Mouse (Mus musculus) heart, embryonic 16.5 days (tissue): Measurements from ENCODE around the gene Kbtbd6. TPM values are rescaled to one million over a fixed set of nuclear protein-coding genes. Genes with fewer than 3 reads are reported as not detected.
"Not testable (repeated sequence)": the region's sequence is repeated elsewhere in the genome, so short reads cannot be mapped to it uniquely, and the experiment has no call there.

Source experiments
- ATAC-seq: fragments of 200-750 bp; cut with Nextera tagmentation; replicated peaks from 2 replicates; pipeline ENCODE4 v1.8.0; 2017; ENCODE audit warnings: moderate number of reproducible peaks; ENCODE audit not compliant: insufficient read depth, low FRiP score; ENCODE audit errors: extremely low read depth
- H3K27ac ChIP-seq: fragments of 300-500 bp; sonication (generic); 2 replicates; pipeline ENCODE4 v1.5.1; 2014; ENCODE audit warnings: mild to moderate bottlenecking, low read length, control low read depth, moderate library complexity
- H3K27me3 ChIP-seq: fragments of 300-500 bp; sonication (generic); 2 replicates; pipeline ENCODE4 v1.6.1; 2014; ENCODE audit warnings: low read length, mixed read lengths; ENCODE audit not compliant: control insufficient read depth, insufficient read depth
- H3K36me3 ChIP-seq: fragments of 300-500 bp; sonication (generic); 2 replicates; pipeline ENCODE4 v1.6.1; 2014; ENCODE audit not compliant: control insufficient read depth, insufficient read depth
- H3K4me1 ChIP-seq: fragments of 300-500 bp; sonication (generic); 2 replicates; pipeline ENCODE4 v1.6.1; 2014; ENCODE audit warnings: low read length, mixed read lengths; ENCODE audit not compliant: control insufficient read depth, insufficient read depth
- H3K4me2 ChIP-seq: fragments of 300-500 bp; sonication (generic); 2 replicates; pipeline ENCODE4 v1.6.1; 2014; ENCODE audit warnings: low read depth, mild to moderate bottlenecking, control low read depth, low read length
- H3K4me3 ChIP-seq: fragments of 300-500 bp; sonication (generic); 2 replicates; pipeline ENCODE4 v1.5.1; 2014; ENCODE audit warnings: mild to moderate bottlenecking, control low read depth, low read length
- H3K9ac ChIP-seq: fragments of 300-500 bp; sonication (generic); 2 replicates; pipeline ENCODE4 v1.6.1; 2014; ENCODE audit warnings: low read length, control low read depth
- H3K9me3 ChIP-seq: fragments of 300-500 bp; sonication (generic); replicated peaks from 2 replicates; pipeline ENCODE4 v1.6.1; 2016; ENCODE audit warnings: low read length; ENCODE audit not compliant: control insufficient read depth
- WGBS: fragments of 180-500 bp; shearing (Covaris S2); extraction: QIAGEN DNeasy Blood & Tissue Kit; methylation state at CpG from one replicate; pipeline ENCODE4 v1.1.7; 2014; 5-methylcytosine and 5-hydroxymethylcytosine counted together
- polyA plus RNA-seq: library from polyadenylated mRNA; unstranded; fragments of >200 nt; fragmentation: Nextera tagmentation; extraction: Ambion mirVana; gene quantifications from 2 replicates; pipeline ENCODE4 v1.2.1, GENCODE M21; 2015

Gene Kbtbd6
- polyA plus RNA-seq, result 1.9 and 2.6 TPM in 2 replicates

DNA sequence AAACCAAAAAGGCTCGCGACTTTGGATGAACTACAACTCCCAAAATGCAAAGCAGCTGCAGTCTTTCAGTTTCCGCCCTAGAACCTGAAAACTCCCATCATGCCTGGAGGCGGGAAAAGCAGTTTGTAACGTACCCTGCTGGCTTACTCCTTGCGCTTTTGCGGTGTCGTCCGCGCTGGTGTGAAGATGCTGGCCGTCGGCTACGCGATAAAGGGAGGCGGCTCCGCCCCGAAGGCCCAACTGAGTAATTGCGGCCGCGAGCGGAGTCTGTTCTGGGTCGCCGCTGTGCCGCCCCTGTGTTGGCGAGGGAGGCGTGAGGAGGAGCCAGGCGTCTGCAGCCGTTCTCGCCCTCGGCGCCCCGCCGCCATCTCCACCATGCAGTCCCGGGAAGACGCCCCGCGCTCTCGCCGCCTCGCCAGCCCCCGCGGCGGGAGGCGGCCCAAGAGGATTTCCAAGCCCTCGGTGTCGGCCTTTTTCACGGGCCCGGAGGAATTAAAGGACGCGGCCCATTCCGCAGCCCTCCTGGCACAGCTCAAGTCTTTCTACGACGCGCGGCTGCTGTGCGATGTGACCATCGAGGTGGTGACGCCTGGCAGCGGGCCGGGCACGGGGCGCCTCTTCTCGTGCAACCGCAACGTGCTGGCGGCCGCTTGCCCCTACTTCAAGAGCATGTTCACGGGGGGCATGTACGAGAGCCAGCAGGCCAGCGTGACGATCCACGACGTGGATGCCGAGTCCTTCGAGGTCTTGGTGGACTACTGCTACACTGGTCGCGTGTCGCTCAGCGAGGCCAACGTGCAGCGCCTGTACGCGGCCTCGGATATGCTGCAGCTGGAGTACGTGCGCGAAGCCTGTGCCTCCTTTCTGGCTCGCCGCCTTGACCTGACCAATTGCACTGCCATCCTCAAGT is at the start of gene Kbtbd6:
Gene Kbtbd6, plus strand, starts transcription at position 155 of the 910 bp plus-strand sequence.
- peak within 1 kb of the TSS; percentile 67 for H3K9ac ChIP-seq
- peak within 1 kb of the TSS; percentile 66 for H3K4me3 ChIP-seq
- not testable (repeated sequence) for H3K9me3 ChIP-seq, H3K4me1 ChIP-seq, H3K36me3 ChIP-seq, H3K27me3 ChIP-seq
- H3K27ac ChIP-seq, result peak within 1 kb of the TSS; percentile 47
- WGBS, result 11% methylated on average over 38 of the region's 89 CpGs
- H3K4me2 ChIP-seq, result peak within 1 kb of the TSS; percentile 70
- ATAC-seq, result peak; percentile 82

DNA sequence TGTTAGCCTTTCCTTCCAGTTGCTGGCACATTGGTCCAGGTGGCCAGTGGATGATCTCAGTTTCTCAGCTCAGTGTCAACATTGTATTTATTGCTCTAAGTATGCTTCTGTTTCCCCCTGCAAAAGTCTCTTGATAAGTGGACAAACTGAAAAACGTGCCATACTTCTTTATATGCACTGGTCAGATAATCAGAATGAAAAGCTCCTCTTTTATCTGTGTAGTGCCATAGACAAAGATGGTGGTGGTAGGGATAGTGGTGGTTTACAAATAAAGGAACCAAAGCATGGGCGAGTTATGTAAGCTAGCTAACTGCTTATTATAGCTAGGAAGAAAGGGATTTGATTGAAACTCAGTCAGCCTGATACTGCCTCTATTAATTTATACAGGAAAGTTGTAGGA is 44.0 kb upstream of the Kbtbd6 start:
- Histone ChIP-seq H3K4me2 (no peak overlapping the region), H3K9me3 (no peaks in the 10 kb centered on the region), H3K4me3 (no peak overlapping the region), H3K27ac (no peak overlapping the region), H3K27me3 (no peaks in the 10 kb centered on the region), H3K9ac (no peak overlapping the region), H3K36me3 (peaks cover 10% of the 10 kb centered on the region; the same call in 1 of the 2 replicates), H3K4me1 (no peaks in the 10 kb centered on the region)
- no peak for ATAC-seq
- WGBS, result 70% methylated on average over 2 of the region's 2 CpGs

DNA sequence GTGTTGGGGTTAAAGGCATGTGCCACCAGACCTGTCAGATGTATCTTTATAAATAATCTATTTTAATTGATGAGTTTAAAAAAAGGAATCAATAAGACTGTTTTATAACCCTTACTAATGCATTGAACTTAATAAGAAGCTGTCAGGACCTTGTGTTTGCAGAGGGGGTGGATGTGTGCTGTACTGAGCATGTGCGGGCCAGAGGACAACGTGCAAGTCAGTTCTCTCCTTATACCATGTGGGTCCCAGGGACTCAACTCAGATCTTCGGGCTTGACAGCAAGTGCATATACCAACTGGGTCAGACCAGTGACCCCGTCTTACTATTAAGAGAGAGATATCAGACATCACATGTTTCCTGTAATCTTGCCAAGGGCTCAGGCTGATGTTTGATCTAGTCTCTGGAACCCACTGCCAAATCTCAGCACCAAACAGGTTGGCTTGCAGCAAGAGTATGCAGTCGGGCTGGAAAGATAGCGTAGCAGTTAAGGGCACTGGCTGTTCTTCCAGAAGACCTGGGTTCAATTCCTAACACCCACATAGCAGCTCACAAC is 42.3 kb upstream of the Kbtbd6 start:
- Histone ChIP-seq H3K9me3 (no peaks in the 10 kb centered on the region), H3K27me3 (no peaks in the 10 kb centered on the region), H3K4me3 (no peak overlapping the region), H3K36me3 (peaks cover 13% of the 10 kb centered on the region; the same call in 1 of the 2 replicates), H3K27ac (no peak overlapping the region), H3K4me1 (no peaks in the 10 kb centered on the region), H3K9ac (no peak overlapping the region), H3K4me2 (no peak overlapping the region)
- 71% methylated on average over 6 of the region's 6 CpGs for whole genome bisulfite sequencing
- no peak for ATAC-seq

DNA sequence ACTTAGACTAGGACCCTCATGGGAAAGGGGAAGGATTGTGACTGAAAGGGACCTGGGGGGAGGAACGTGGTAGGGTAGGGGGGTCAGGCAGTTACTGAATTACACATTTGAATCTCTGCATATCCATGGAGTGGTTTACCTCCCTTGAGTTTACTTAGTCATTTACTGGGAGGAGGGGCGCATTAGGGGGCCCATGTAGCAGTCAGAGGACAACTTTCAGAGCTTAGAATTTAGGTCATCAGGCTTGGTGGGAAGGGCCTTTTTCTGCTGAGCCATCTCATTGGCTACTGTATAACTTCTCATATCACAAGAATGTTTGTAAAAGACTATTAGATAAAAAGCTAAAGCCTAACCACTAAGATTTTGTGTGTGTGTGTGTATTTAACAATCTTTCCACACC is 41.0 kb upstream of the Kbtbd6 start:
- peaks cover 13% of the 10 kb centered on the region; the same call in 1 of the 2 replicates for H3K36me3 ChIP-seq
- no peak overlapping the region for H3K4me2 ChIP-seq
- H3K27me3 ChIP-seq, result no peaks in the 10 kb centered on the region
- 75% methylated on average over 2 of the region's 2 CpGs for WGBS
- no peak overlapping the region for H3K27ac ChIP-seq
- no peak overlapping the region for H3K9ac ChIP-seq
- no peaks in the 10 kb centered on the region for H3K9me3 ChIP-seq
- no peaks in the 10 kb centered on the region for H3K4me1 ChIP-seq
- H3K4me3 ChIP-seq, result no peak overlapping the region
- no peak for ATAC-seq

DNA sequence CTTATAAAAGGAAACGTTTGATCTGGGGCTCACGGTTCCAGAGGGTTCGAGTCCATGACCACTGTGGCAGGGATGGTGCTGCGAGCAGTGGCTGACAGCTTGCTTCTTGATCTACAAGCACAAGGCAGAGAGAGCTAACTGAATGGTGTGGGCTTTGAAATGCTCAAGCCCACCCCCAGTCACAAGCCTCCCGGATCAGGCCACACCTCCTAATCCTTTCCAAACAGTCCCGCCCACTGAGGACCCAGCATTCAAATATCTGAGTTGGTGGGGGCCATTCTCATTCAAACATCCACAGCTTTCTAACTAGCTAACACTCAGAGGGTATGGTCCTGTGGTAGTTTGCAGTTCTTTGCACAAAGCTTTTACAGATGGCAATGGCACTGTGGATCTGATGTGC is 38.5 kb upstream of the Kbtbd6 start:
- H3K36me3 ChIP-seq, result peaks cover 15% of the 10 kb centered on the region; the same call in 1 of the 2 replicates
- no peak for ATAC-seq
- WGBS, result 86% methylated on average over 6 of the region's 6 CpGs

DNA sequence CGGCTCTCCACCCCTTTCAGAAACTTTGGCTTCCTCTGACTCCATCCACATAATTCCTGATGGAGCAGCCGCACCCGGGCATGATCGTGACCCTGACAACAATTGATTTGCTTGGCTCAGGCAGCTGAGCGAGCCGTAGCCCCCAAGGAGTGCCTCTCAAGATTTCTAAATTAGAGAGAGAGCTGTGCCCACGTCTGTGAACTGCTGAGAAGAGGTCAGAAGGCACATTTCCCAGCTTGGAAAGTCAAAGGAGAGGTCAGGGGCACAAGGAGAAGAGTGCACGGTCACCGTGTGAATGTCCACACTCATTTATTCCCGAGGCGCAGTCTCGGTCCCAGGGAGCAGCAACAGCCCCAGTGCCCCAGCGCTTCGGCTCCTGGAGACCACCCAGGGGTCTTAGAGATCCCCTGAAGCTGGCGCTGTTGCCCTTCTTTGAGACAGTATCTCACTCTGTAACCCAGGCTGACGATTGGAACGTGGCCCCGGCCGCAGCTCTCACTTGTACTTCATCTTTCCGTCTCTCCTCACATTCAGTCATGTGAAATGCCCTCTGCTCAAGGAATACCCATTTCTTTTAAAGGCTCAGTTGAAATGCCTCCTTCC is 31.5 kb upstream of the Kbtbd6 start:
- Histone ChIP-seq H3K36me3 (peaks cover 10% of the 10 kb centered on the region; the same call in 1 of the 2 replicates), H3K9me3 (no peaks in the 10 kb centered on the region), H3K27me3 (no peaks in the 10 kb centered on the region), H3K4me2 (no peak overlapping the region), H3K27ac (no peak overlapping the region), H3K4me1 (no peaks in the 10 kb centered on the region), H3K4me3 (no peak overlapping the region), H3K9ac (no peak overlapping the region)
- WGBS, result 68% methylated on average over 20 of the region's 20 CpGs
- ATAC-seq, result no peak

More for the DNA sequence above, 38.5 kb upstream of the Kbtbd6 start:
- Histone ChIP-seq H3K4me2 (no peak overlapping the region), H3K27ac (no peak overlapping the region), H3K9ac (no peak overlapping the region), H3K4me3 (no peak overlapping the region), H3K9me3 (no peaks in the 10 kb centered on the region), H3K27me3 (no peaks in the 10 kb centered on the region), H3K4me1 (no peaks in the 10 kb centered on the region)

DNA sequence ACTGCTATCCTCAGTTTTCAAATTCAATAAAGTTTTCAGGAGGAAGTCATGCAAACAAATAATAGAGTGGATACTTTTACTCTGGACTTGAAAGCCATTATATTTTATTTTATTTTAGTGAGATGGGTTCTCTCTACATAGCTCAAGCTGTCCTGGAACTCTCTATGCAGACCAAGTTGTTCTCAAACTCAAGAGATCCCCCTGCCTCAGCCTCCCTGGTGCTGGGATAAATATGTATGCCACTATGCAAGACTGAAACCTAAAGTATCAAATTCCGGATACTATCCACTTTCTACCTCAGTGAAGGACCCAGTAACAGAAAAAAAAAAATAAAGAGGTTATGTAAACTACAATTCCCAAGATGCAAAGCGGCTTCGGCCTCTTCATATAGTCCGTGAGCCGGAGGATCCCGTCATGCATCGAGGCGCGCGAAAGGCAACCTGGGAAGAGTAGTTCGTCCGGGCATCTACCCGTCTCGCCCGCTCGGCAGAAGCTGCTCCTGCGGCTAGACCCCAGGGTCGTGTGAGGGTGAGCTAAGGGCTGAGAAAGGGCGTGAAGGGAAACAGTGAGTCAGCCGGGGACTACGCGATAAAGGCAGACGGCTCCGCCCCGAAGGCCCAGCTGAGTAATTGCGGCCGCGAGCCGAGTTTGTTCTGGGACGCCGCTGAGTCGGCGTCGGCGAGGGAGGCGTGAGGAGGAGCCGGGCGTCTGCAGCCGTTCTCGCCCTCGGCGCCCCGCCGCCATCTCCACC is 25.5 kb upstream of the Kbtbd6 start, which contains the start of gene Kbtbd7:
Gene Kbtbd7, plus strand, starts transcription at position 533 of the 751 bp plus-strand sequence.
- peak within 1 kb of the TSS; percentile 73 for H3K9ac ChIP-seq
- H3K27ac ChIP-seq, result peak within 1 kb of the TSS; percentile 90
- peak; percentile 99 for ATAC-seq
- peak within 1 kb of the TSS; percentile 58 for H3K4me3 ChIP-seq
- peak within 1 kb of the TSS; percentile 61 for H3K4me2 ChIP-seq
- WGBS, result under 1% methylated on average over 44 of the region's 44 CpGs
- peaks cover 4% of the 10 kb centered on the region; the same call in 1 of the 2 replicates for H3K9me3 ChIP-seq
- no peaks in the 10 kb centered on the region for H3K27me3 ChIP-seq
- H3K36me3 ChIP-seq, result peaks cover 6% of the 10 kb centered on the region; the same call in 1 of the 2 replicates
- no peaks in the 10 kb centered on the region for H3K4me1 ChIP-seq

DNA sequence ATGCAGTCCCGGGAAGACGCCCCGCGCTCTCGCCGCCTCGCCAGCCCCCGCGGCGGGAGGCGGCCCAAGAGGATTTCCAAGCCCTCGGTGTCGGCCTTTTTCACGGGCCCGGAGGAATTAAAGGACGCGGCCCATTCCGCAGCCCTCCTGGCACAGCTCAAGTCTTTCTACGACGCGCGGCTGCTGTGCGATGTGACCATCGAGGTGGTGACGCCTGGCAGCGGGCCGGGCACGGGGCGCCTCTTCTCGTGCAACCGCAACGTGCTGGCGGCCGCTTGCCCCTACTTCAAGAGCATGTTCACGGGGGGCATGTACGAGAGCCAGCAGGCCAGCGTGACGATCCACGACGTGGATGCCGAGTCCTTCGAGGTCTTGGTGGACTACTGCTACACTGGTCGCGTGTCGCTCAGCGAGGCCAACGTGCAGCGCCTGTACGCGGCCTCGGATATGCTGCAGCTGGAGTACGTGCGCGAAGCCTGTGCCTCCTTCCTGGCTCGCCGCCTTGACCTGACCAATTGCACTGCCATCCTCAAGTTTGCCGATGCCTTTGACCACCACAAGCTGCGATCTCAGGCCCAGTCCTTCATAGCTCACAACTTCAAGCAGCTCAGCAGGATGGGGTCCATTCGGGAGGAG is 24.8 kb upstream of the Kbtbd6 start:
- ATAC-seq, result peak; percentile 46; the same call in 1 of the 2 replicates
- Histone ChIP-seq H3K4me3 (peak overlapping the region; percentile 58), H3K27ac (peak overlapping the region; percentile 90), H3K4me2 (peak overlapping the region; percentile 61), H3K9ac (peak overlapping the region; percentile 73)
- not testable (repeated sequence) for H3K36me3 ChIP-seq, H3K4me1 ChIP-seq, H3K27me3 ChIP-seq, H3K9me3 ChIP-seq
- WGBS, result 47% methylated on average over 7 of the region's 59 CpGs
